Mouse (Mus musculus) CH12.LX (cell line): ENCODE data around the gene Map3k12. TPM values are rescaled to one million over a fixed set of nuclear protein-coding genes. Genes with fewer than 3 reads are reported as not detected.

Experiments
- DNase-seq: peaks from one replicate; pipeline ENCODE4 v3.0.0-alpha.2; 2013; ENCODE audit errors: extremely low read depth
- H3K27ac ChIP-seq: 2 replicates; pipeline ENCODE4 v1.5.1; 2012; ENCODE audit warnings: low read depth, mild to moderate bottlenecking, control low read depth, moderate library complexity; ENCODE audit not compliant: insufficient read depth
- H3K27me3 ChIP-seq: replicated peaks from 2 replicates; pipeline ENCODE3; 2012; ENCODE audit warnings: inconsistent platforms
- H3K36me3 ChIP-seq, 2 experiments: replicated peaks in 1 of 2; 2 replicates each; pipeline versions ENCODE3 to v1.6.1; 2012; ENCODE audit warnings: inconsistent platforms in 1 of 2, low read length in 1 of 2, mild to moderate bottlenecking in 1 of 2, mixed read lengths in 1 of 2, moderate library complexity in 1 of 2; ENCODE audit not compliant: control insufficient read depth in 1 of 2, insufficient read depth in 1 of 2
- H3K4me1 ChIP-seq, 2 experiments: 2 replicates each; pipeline ENCODE4 v1.6.1; 2012; ENCODE audit warnings: inconsistent platforms in 1 of 2, moderate library complexity in 1 of 2; ENCODE audit not compliant: insufficient read depth in 2 of 2, control insufficient read depth in 1 of 2
- H3K4me2 ChIP-seq: 2 replicates; pipeline ENCODE4 v1.6.1; 2012; ENCODE audit warnings: low read depth, mild to moderate bottlenecking, control low read depth; ENCODE audit not compliant: poor library complexity, insufficient read depth, severe bottlenecking
- H3K4me3 ChIP-seq, 3 experiments: fragments of 150-350 bp in 1 of 3; sonication (generic) in 1 of 3; replicated peaks in 1 of 3; 2 replicates each; pipeline versions ENCODE3 to v1.5.1; 2011 to 2012; ENCODE audit warnings: low read depth in 2 of 3, low read length in 2 of 3, mild to moderate bottlenecking in 2 of 3, moderate library complexity in 2 of 3, control low read depth in 1 of 3, improper control_type of control experiment in 1 of 3, inconsistent platforms in 1 of 3, mixed read lengths in 1 of 3; ENCODE audit not compliant: poor library complexity in 1 of 3
- H3K79me2 ChIP-seq: replicated peaks from 2 replicates; pipeline ENCODE4 v1.6.1; 2012; ENCODE audit warnings: mild to moderate bottlenecking, moderate library complexity; ENCODE audit not compliant: control insufficient read depth, poor library complexity, insufficient read depth, severe bottlenecking; ENCODE audit errors: extremely low read depth
- H3K9ac ChIP-seq: 2 replicates; pipeline ENCODE4 v1.6.1; 2012; ENCODE audit warnings: low read depth, mild to moderate bottlenecking, control low read depth, moderate library complexity; ENCODE audit not compliant: insufficient read depth
- H3K9me3 ChIP-seq: replicated peaks from 2 replicates; pipeline ENCODE3; 2012; ENCODE audit warnings: low read length, inconsistent platforms, mixed read lengths
- BHLHE40 ChIP-seq: IDR thresholded peaks from 2 replicates; pipeline ENCODE4 v1.6.1; 2011; ENCODE audit warnings: mild to moderate bottlenecking, low read depth, low read length, improper control_type of control experiment
- CHD1 ChIP-seq: IDR thresholded peaks from 2 replicates; pipeline ENCODE4 v1.6.1; 2012; ENCODE audit warnings: low read depth, low read length, improper control_type of control experiment, inconsistent platforms
- CHD2 ChIP-seq: IDR thresholded peaks from 2 replicates; pipeline ENCODE4 v1.6.1; 2011; ENCODE audit warnings: low read length, improper control_type of control experiment
- E2F4 ChIP-seq: IDR thresholded peaks from 2 replicates; pipeline ENCODE4 v1.6.1; 2011; ENCODE audit warnings: low read depth, low read length, improper control_type of control experiment; ENCODE audit not compliant: insufficient replicate concordance
- ELF1 ChIP-seq: IDR thresholded peaks from 2 replicates; pipeline ENCODE4 v1.6.1; 2014; ENCODE audit warnings: low read depth, mild to moderate bottlenecking, inconsistent platforms, low read length, improper control_type of control experiment
- EP300 ChIP-seq: IDR thresholded peaks from 2 replicates; pipeline ENCODE4 v1.6.1; 2011; ENCODE audit warnings: low read length, improper control_type of control experiment
- GABPA ChIP-seq: IDR thresholded peaks from 2 replicates; pipeline ENCODE4 v1.6.1; 2012; ENCODE audit warnings: low read depth, low read length, improper control_type of control experiment, inconsistent platforms; ENCODE audit not compliant: insufficient replicate concordance
- HCFC1 ChIP-seq: IDR thresholded peaks from 2 replicates; pipeline ENCODE4 v1.6.1; 2012; ENCODE audit warnings: low read depth, mild to moderate bottlenecking, inconsistent platforms, low read length, improper control_type of control experiment
- IRF4 ChIP-seq: IDR thresholded peaks from 2 replicates; pipeline ENCODE4 v1.6.1; 2014; ENCODE audit warnings: low read depth, mild to moderate bottlenecking, inconsistent platforms, low read length, improper control_type of control experiment
- JUN ChIP-seq: IDR thresholded peaks from 2 replicates; pipeline ENCODE4 v1.6.1; 2011; ENCODE audit warnings: low read depth, mild to moderate bottlenecking, low read length, improper control_type of control experiment, moderate library complexity; ENCODE audit not compliant: insufficient read depth
- KAT2A ChIP-seq: IDR thresholded peaks from 2 replicates; pipeline ENCODE4 v1.6.1; 2012; ENCODE audit warnings: low read length, improper control_type of control experiment, inconsistent platforms; ENCODE audit not compliant: insufficient replicate concordance
- MAFK ChIP-seq: IDR thresholded peaks from 2 replicates; pipeline ENCODE4 v1.6.1; 2011; ENCODE audit warnings: low read length, improper control_type of control experiment; ENCODE audit not compliant: insufficient replicate concordance
- MXI1 ChIP-seq: IDR thresholded peaks from 2 replicates; pipeline ENCODE4 v1.6.1; 2011; ENCODE audit warnings: mild to moderate bottlenecking, low read depth, low read length, improper control_type of control experiment
- MYC ChIP-seq: IDR thresholded peaks from 2 replicates; pipeline ENCODE4 v1.6.1; 2011; ENCODE audit warnings: low read depth, mild to moderate bottlenecking, improper control_type of control experiment, low read length
- NELFE ChIP-seq: IDR thresholded peaks from 2 replicates; pipeline ENCODE4 v1.6.1; 2011; ENCODE audit warnings: low read depth, low read length, improper control_type of control experiment
- NRF1 ChIP-seq: IDR thresholded peaks from 2 replicates; pipeline ENCODE4 v1.6.1; 2014; ENCODE audit warnings: low read depth, mild to moderate bottlenecking, inconsistent platforms, low read length, improper control_type of control experiment, moderate library complexity
- PAX5 ChIP-seq: IDR thresholded peaks from 2 replicates; pipeline ENCODE4 v1.6.1; 2012; ENCODE audit warnings: low read length, inconsistent platforms, mixed read lengths
- POLR2A ChIP-seq: IDR thresholded peaks from 2 replicates; pipeline ENCODE4 v1.6.1; 2011; ENCODE audit warnings: low read depth, mild to moderate bottlenecking, improper control_type of control experiment, low read length
- POLR2AphosphoS2 ChIP-seq: IDR thresholded peaks from 2 replicates; pipeline ENCODE4 v1.6.1; 2011; ENCODE audit warnings: low read depth, low read length, improper control_type of control experiment
- RAD21 ChIP-seq: IDR thresholded peaks from 2 replicates; pipeline ENCODE4 v1.6.1; 2011; ENCODE audit warnings: low read depth, mild to moderate bottlenecking, low read length, improper control_type of control experiment, moderate library complexity
- SIN3A ChIP-seq: IDR thresholded peaks from 2 replicates; pipeline ENCODE4 v1.6.1; 2012; ENCODE audit warnings: low read length, improper control_type of control experiment, inconsistent platforms
- TCF12 ChIP-seq: IDR thresholded peaks from 2 replicates; pipeline ENCODE4 v1.6.1; 2014; ENCODE audit warnings: low read depth, mild to moderate bottlenecking, inconsistent platforms, low read length, improper control_type of control experiment
- UBTF ChIP-seq: IDR thresholded peaks from 2 replicates; pipeline ENCODE4 v1.6.1; 2012; ENCODE audit warnings: low read depth, mild to moderate bottlenecking, inconsistent platforms, low read length, improper control_type of control experiment, moderate library complexity
- USF1 ChIP-seq: IDR thresholded peaks from 2 replicates; pipeline ENCODE4 v1.6.1; 2014; ENCODE audit warnings: low read depth, mild to moderate bottlenecking, inconsistent platforms, low read length, improper control_type of control experiment
- ZC3H11A ChIP-seq: IDR thresholded peaks from 2 replicates; pipeline ENCODE4 v1.6.1; 2012; ENCODE audit warnings: low read depth, mild to moderate bottlenecking, inconsistent platforms, low read length, improper control_type of control experiment
- ZNF384 ChIP-seq: IDR thresholded peaks from 2 replicates; pipeline ENCODE4 v1.6.1; 2012; ENCODE audit warnings: low read depth, low read length, improper control_type of control experiment, inconsistent platforms
- dilution Hi-C: fragments of 300-500 bp; cut with MboI; formaldehyde crosslinking; loops from 2 replicates; pipeline ENCODE4 v1.14.3; 2020; ENCODE audit warnings: low sequenced_read_pairs; ENCODE audit not compliant: extremely low pct_unique_long_range_greater_than_20kb, extremely low pct_ligation_motif_present
- in situ Hi-C: fragments of 300-500 bp; cut with MboI; formaldehyde crosslinking; loops from 3 replicates; pipeline ENCODE4 v1.14.3; 2019; ENCODE audit warnings: low sequenced_read_pairs, low pct_ligation_motif_present, low pct_unique_long_range_greater_than_20kb, mixed read lengths
- polyA plus RNA-seq: library from polyadenylated mRNA; unstranded; fragments of >175 nt; gene quantifications from 2 replicates; pipeline ENCODE4 v1.2.1, GENCODE M21; 2012; ENCODE audit warnings: low read depth; ENCODE audit not compliant: insufficient read length
- total RNA-seq, 2 experiments: library from RNA; depleted of rRNA; stranded (reverse); fragments of 300-350 nt in 1 of 2; fragments of >200 nt in 1 of 2; gene quantifications; 2 replicates each; pipeline ENCODE4 v1.2.3; 2012 to 2014

The Map3k12 gene
- total and polyA plus RNA-seq, 3 experiments = 1.5 to 3.0 (median 2.3) TPM

- dilution Hi-C loops = no loop called here
- peaks cover 40 to 66% of the 10 kb centered on the region in 2 experiments for H3K36me3 ChIP-seq
These were observed 30.0 kb upstream of the Map3k12 start for GRCm38 (mm10) chr15:102546677-102547427.

GRCm38 (mm10) chr15:102546246-102546645, 29.4 kb upstream of the Map3k12 start:
- no peak overlapping the region for H3K4me2 ChIP-seq
- H3K4me1 ChIP-seq = no peaks in the 10 kb centered on the region
- no peak overlapping the region for H3K4me3 ChIP-seq
- in situ Hi-C loops = loop anchor here (10.0 kb wide), 1 partner anchor 119 kb away; no protein-coding TSS in a partner anchor
- dilution Hi-C loops = no loop called here
- TF ChIP-seq ZC3H11A = no peak
- TF ChIP-seq CHD2 = no peak
- no peak for TF ChIP-seq GABPA
- TF ChIP-seq TCF12 = no peak
- TF ChIP-seq USF1 = no peak
- TF ChIP-seq SIN3A = no peak
- TF ChIP-seq POLR2AphosphoS2 = no peak
- TF ChIP-seq ELF1 = no peak
- TF ChIP-seq BHLHE40 = no peak
- no peak for TF ChIP-seq MAFK
- no peak overlapping the region for H3K9ac ChIP-seq
- H3K79me2 ChIP-seq = no peaks in the 10 kb centered on the region
- peaks cover 38 to 65% of the 10 kb centered on the region in 2 experiments for H3K36me3 ChIP-seq
- H3K27ac ChIP-seq = no peak overlapping the region
- DNase-seq = no peak
- no peaks in the 10 kb centered on the region for H3K27me3 ChIP-seq
- H3K9me3 ChIP-seq = no peaks in the 10 kb centered on the region

More at GRCm38 (mm10) chr15:102546677-102547427, 30.0 kb upstream of the Map3k12 start:
- TF ChIP-seq PAX5 = no peak
- TF ChIP-seq POLR2AphosphoS2 = no peak
- TF ChIP-seq IRF4 = no peak
- no peak for TF ChIP-seq ZNF384
- TF ChIP-seq HCFC1 = no peak
- TF ChIP-seq CHD1 = no peak
- TF ChIP-seq NRF1 = no peak
- TF ChIP-seq RAD21 = no peak
- no peak for TF ChIP-seq MXI1
- no peak for TF ChIP-seq JUN
- no peak for TF ChIP-seq NELFE
- no peak for TF ChIP-seq MAFK
- TF ChIP-seq UBTF = no peak
- no peak for TF ChIP-seq MYC
- no peak for TF ChIP-seq POLR2A
- TF ChIP-seq E2F4 = no peak
- no peak for TF ChIP-seq EP300
- no peak for TF ChIP-seq KAT2A
- no peak for TF ChIP-seq TCF12
- Histone ChIP-seq H3K9me3 (no peaks in the 10 kb centered on the region), H3K4me3 (no peak overlapping the region), H3K4me2 (no peak overlapping the region), H3K4me1 (no peaks in the 10 kb centered on the region), H3K79me2 (no peaks in the 10 kb centered on the region), H3K27me3 (no peaks in the 10 kb centered on the region), H3K27ac (no peak overlapping the region), H3K9ac (no peak overlapping the region)
- DNase-seq = no peak
- in situ Hi-C loops = loop anchor here (10.0 kb wide), 1 partner anchor 118 kb away; no protein-coding TSS in a partner anchor
